Mouse (Mus musculus) kidney, postnatal 4 days (tissue): ENCODE results near the gene Cyfip2.

ENCODE experiments used
- DNase-seq, 2 experiments: peaks; one replicate each; pipeline ENCODE4 v3.0.0; 2021; ENCODE audit warnings: mixed read lengths in 2 of 2

The Cyfip2 gene

DNA sequence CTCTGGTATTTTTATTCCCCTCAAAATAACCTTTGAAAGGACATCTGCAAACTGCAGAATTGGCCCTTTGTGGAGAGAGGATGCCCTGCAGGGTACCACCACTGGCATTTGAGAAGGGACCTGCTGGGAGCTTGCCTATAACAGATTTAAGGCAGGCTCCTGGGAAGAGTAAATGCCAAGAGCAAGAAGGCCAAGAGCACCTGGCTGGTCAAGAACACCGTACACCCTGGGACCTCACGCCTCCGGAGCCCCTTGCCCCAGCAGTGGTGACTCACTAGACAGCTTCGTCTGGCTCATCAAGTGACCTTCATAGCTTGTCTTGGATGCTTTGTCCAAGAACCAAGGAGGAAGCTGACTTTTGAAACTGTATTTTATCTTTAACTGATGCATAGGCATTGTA lies 79.9 kb downstream of the Cyfip2 start:
- no peak for DNase-seq

DNA sequence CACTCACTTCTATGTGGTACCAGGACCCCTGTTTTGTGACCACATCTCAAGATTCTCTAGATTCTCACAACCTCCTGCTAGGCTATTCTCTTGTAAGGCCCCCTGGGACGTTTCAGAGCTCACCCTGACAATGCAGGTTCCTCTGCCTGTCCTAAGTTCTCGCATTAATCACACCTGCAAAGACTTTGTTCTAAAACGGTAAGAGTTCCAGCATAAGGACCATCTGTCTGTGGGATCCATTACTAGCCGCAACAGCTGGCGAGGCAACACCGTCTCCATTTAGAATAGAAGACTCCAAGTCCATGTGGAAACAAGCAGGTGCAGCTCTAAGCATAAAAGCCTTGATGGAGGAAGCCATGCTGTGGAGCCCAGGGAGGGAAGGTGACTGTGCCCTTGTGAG lies 82.5 kb downstream of the Cyfip2 start:
- no peak for DNase-seq

DNA sequence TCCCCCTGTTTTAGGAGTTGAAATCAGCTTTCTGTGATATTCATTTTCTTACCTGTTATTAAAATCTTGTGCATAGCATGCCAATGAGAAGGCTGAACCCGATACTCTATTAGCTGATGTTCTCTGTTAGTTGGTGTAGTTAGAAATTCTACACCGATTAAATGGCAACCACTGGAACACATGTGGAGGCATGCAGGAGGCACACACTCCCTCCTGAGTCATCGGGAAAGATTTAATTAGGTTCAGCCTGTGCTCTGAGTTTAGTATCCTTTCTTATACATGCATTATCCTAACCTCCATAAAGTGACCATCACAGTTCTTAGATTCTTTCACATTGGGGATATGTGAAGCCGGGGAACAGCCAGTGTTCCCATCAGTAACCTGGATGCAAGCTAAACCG lies 87.3 kb downstream of the Cyfip2 start:
- DNase-seq = no peak

DNA sequence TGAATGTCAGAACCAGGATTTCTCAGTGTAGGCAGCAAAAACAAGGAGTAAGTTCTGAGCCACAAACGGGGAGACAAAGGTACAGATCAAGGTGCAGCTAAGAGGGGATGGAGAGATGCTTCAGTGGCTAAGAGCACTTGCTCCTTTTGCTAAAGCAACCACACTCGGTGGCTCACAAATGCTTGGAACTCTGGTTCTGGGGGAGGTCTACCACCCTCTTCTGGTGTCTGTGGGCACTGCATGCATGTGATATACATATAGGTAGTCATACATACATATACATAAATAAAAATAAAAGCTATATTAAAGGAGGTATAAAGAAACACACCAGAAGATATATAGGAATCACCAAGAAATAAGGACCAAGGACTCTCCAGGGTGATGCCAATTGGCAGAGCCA lies 89.1 kb downstream of the Cyfip2 start:
- no peak for DNase-seq

DNA sequence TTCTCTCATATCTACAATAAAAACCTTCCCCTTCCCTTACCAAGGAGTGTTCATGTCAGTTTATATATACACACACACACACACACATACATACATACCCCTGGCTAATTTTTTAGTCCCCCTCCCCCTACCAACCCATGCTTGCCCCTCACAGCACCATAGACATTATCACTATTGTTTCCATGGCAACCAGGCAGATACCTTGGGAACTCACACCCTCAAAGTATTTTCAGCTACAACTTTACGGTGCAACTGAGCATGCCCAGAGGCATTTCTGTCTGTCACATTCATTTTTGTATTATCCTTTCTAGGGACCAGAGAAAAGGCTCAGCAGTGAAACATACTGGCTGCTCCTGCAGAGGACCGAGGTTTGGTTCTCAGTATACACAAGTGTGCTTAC lies 92.4 kb downstream of the Cyfip2 start:
- DNase-seq = no peak

DNA sequence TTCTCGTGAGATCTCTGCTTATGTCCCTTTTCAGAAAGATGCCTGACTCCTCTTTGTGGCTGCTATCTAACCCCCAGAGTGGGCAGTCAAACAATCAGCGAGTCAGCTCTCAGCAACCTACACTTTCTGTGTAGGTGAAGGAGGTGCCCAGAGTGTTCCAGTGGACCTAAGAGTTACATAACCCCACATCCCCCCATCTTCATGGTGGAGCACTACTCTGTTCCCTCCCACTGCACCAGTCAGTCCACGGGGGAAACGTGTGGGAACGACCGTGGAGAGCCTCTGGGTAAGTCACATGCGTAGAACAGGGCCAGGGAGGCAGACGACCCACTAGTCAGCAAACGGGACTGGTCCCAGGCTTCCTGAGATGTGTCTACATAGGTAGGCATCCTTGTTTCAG lies 93.3 kb downstream of the Cyfip2 start:
- DNase-seq = no peak

DNA sequence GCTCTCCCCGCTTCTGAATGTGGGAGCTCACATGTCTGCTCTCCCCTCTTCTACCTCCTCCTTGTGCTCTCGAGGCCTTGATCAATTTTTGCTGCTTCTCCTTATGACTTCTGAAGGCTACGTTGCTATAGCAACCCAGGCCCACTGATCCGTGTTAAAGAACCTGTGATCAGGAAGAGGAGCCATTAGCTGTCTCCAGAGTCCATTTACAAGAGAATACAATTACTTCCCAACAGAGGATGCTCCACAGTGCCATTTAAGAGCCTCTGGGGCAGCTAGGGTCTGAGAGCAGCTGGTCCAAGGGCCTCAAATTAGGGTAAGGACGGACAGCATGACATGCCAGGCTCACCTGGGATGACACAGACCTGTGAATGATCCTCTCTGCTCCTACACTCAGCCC lies 94.1 kb downstream of the Cyfip2 start:
- DNase-seq = no peak

DNA sequence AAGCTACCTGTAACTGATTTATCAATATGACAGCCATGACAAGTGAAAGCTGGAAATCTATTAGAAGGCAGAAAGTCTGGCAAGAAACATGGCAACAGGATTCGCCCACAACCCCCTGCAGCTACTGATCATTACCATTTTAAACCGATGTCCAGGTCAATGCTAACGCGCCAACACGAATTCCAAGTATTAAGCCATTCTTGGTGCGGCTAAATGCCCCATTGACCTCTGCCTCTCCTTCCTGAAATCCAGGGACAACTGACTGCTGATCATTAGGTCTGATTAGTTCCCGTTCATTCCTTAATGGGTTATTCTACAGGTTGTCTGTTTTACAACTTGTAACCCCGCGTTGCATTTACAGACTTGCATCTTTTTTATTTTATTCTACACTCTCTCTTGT lies 95.0 kb downstream of the Cyfip2 start:
- DNase-seq = no peak

DNA sequence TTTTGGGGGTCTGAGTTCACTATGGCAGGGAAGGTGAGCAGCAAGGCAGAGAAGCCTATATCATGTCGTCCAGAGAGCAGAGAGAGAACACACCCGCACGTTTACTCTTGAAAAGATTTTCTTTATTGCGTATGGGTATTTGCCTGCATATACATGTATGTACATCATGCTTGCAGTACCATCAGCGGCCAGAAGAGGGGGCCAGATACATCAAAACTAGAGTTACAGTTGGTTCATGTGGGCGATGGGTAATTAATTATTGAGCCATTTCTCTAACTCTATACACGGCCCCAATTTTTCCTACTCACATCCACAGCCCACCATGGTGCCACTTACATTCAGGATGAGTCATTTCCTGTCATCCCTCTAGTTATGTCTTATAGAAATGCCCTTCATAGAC lies 96.0 kb downstream of the Cyfip2 start:
- DNase-seq = peak; percentile 58 to 68

DNA sequence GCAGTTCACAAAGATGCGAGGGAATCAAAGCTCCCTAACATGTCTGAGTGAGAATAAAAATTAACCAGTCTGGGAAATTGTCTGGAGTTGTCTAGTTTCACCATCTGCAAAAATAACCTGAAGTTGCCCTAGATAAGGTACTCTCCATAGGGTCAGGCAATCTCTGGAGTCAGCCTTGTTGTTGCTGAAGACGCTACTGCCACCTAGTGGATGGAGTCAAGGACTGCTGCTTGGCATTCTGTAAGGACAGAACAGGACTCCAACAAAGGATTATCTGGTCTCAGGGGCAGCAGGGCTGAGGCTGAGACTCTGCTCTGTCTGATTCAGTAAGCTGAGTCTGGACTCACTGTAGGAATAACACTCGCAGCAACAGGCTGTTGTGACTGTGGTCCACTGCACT lies 97.3 kb downstream of the Cyfip2 start:
- peak; percentile 64 to 78 for DNase-seq

DNA sequence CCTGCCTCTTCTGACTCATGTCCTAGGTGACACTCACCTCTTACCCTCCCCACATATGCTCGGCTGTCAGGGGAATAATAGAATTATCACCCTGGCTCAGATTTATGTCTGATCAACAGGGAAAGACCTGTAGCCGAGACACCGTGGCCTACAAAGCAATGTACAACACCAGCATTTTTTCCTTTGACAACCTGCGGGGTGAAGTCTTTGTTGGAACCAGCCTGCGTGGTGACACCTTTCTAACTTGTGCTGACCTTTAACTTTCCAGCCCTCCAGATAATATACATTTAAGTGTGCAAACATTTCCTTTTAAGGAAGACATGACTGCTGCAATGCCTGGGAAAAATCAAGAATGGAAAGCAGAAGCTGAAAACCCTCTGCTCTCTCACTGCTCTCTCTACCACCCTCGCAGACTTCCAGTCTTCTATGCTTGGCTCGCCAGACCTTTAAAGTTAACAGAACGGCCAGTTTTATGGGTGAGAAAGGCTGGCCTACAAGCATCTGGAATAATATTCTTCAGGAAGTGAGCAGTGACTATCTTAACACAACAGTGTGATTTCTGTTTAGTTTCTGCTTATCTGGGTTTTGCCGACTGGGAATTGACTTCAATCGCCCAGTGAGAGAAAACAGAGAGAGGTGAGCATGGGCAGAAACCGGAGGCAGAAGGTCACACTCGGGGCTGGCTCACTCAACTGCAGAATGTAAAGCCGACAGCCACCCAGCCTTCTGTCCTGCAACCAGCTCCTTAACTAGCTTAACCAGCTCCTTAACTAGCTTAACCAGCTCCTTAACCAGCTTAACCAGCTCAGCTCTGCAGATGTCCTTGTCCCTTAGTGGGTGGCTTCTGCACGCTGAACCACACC lies 98.1 kb downstream of the Cyfip2 start:
- peak; percentile 17 to 35 for DNase-seq

DNA sequence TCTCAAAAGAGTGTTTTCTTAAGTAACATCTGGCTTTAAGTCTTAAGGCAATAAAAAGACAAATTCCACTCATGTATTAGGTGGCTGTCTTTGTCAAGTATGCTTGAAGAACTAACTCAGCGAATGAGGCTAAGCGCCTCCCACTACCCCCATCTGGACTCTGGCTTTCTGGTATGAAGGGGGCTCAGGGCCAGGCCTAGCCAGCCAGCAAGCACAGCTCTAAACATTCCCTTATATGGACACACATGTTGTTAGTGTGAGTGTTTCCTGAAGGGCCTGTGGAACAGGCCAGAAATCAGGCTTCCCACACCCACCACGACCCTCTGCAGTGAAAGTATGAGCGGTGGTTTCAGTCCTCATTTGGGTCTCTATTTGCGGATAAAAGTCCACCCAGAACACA lies 98.8 kb downstream of the Cyfip2 start:
- DNase-seq = peak; percentile 70 to 82

DNA sequence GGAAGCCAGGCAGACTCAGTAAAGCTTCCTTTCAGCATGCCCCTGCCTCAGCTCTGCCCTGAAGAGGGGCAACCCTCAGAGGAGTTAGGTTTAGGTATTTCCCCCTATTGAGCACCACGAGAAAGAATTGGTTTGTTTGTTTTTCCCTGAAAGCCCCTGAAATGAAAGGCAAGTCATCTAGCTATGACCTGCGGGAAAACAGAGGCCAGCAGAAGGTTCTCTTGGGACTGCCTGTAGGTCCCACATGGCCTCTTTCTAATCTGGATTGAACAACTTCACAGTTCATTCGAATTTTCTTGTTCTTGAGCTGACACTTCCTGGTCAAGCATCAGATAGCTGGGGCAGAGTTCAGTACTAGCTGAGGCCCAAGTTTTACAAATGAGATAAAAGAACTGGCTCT lies 100.8 kb downstream of the Cyfip2 start:
- DNase-seq = no peak

DNA sequence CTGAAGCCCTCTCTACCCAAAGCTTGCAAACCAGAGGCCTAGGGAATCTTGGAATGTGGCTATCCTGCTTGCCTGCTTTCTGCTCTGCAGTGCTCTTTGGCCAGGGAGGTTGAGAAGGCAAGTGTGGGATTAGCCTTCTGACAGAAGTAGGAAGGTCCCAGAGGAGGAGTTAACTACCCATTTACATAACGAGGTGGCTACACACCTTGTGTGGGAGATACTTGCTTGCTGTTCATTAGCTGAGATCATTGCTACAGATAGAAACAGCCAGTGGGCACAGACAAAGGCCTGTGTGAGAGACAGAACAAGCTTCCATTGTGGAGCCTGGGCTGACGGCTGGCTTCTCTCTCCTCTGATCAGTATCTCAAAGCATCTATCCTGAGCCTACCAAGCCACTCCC lies 102.8 kb downstream of the Cyfip2 start:
- no peak for DNase-seq

DNA sequence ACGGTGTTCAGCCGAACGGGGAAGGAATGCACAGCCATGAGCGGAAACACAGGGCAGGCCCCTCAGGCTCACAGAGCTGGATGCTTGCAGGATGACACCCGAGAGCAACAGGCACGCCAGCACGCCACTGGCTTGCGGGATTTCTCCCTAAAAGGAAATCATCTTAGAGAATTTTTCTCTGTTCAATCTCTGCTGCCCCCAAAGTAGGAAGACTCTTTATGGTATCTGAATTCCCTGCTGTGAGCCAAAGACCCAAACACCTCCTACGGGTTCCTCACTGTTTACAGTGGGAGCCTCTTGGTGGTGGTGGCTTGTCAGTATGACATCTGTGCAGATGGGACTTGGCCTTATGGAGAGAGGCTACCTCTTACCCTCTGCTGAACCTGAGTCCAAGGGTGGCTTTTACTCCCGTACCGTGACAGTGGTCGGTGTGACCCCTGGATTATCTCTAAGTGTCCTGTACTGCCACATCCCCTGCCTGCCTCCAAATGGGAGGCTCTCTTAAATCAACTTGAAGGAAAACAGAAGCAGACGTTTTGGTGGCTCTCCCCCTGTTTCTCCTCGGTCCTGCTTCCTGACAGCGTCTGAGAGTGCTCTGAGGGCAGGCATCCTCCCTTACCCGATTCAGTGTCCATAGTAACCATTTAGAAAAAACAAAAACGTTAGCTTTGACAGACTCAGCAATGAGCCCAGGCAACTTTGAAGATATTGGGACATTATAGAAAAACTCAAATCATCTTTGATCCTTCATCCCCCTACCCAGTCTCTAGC lies 106.8 kb downstream of the Cyfip2 start:
- peak; percentile 44 to 62 for DNase-seq

DNA sequence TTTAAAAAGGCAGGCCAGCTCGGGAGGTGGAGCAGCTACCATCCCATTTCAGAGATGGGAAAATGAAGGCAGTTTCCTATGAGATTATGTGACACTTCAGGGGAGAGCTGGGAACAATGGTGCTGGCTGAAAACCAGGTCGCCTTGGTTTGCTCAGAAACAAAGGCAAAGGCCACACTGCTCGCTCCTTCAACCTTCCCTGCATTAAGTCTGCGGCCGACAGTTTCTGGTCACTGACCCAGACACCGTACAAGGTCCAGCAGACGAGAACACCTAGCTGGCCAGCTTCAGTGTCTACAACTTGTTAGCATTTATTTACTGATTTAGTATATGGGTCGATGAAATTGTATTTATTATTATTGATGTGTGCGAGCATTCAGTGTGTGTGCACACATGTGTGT lies 107.8 kb downstream of the Cyfip2 start:
- DNase-seq = no peak

DNA sequence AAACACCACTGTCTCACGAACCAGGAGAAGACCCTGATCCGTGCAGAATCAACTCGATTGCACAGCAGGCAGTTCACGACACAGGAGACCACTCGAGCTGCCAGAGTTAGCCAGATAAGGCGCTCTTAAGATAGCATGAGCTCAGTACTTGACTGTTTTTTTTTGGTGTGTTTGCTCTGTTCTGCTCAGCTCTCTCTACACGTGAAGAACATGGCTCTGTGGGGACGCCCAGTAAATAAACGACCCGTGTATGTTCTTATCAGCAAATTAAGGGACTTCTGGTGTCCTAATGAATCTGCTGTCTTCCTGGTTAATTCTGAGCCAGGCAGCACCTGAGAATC lies 110.1 kb downstream of the Cyfip2 start:
- no peak for DNase-seq

DNA sequence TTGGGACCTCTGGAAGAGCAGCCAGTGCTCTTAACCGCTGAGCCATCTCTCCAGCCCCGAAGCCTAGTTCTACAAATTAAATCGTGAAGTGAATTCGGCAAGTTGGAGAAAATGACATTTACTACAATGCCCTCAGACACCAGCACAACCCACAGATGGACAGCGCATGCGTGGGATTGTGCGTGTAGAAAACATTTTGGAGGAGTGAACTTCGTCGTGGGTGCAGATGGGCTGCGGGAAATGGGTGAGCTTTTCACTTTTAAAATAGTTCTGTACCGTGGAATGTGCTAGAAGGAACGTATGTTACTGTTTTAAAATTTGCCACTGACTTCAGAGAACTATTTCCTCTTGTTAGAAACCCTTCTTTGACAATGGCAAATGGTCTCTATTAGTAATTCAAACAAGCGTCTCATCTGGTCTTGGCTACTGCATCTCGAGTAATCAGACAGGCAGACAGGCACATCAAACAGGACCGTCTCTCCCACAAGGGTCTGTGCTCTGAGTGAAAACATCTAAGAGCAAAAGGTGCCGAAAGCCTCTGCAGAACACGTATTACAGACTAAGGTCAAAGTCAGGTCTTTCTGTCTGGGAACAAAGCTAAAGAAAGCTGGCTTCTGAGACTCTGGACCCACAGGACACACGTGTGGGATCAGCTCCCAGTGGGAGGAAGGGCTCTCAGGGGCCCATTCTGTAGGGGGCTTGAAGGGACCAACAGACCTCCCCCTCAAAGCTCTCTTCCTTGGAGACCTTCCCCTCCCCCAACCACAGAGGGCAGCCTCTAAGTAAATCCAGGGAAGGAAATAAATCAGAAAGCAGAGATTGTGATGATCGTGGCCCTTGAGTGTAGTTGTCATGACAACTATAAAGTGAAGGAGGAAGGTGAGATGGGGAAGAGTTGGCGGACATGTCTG lies 110.8 kb downstream of the Cyfip2 start:
- DNase-seq = peak; percentile 36 to 41

DNA sequence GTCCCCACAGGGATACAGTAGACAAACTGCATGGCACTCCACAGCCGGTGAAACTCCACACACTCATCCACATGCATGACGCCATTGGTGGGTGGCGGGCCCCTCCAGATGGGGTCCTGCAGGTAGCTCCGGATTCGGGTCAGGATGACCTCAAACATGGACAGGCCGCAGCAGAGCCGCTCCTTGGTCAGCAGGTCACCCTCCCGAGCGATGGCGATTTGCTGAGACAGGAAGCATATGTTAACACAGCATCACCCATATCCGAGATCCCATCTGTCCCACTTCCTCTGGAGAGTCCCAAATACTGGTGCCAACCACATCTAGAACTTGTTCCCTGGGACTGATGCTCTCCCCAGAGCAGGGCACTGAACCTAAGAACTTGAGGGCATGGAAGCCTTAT lies 112.0 kb downstream of the Cyfip2 start:
- no peak for DNase-seq

DNA sequence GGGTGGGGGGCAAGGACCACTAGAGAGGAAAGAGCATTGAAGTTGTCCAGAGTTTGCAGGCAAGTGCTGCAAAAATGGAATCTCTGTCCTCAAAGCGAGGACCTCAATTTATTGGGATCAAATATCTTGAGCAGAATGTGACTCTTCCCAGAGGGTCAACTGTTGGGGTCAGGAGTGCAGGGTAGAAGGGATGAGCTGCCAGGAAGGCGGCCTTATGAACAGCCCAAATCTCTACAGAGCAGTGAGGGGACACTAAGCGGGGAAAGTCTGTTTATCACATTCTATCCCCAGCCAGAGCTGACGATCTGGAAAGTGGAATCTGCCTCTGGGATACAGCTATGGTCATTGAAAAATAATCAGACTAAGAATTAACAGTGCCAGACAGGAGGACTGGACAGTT lies 118.5 kb downstream of the Cyfip2 start:
- peak; percentile 55 to 61 for DNase-seq

DNA sequence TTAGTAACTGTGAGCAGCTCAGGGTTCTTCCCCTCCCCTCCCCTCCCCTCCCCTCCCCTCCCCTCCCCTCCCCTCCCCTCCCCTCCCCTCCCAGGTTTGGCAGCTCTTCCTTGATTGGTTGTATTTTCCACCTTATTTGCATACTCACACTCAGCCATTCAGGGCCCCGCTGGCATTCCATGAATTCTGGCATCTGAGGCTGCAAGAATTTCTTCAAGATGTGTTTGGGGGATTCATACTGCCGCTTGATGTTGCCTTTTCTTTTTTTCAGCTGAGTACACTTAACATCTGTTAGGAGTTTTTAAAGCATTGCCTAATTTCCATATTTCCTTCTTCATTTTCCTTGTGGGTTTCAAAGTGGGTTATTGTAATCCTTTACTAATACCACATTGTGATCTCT lies 124.4 kb downstream of the Cyfip2 start:
- DNase-seq = no peak

DNA sequence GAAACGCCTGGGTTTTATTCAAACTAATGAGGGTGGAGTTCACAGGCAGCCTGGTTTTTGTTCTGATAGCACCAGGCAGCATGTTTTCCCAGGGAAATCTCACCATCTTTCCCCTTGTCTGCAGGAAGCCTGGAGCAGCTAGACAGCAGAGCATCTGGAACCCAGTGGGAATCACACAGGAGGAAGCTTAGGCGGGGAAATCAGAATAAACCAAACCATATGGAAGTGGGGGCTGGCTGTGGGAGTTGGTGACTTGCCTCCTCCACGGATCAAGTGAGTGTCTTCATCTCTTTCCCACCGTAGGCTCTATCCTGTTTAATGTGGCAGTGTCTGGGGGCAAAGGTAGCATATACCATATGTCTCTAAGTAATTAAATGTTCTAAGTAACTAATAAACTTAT lies 127.2 kb downstream of the Cyfip2 start:
- no peak for DNase-seq

DNA sequence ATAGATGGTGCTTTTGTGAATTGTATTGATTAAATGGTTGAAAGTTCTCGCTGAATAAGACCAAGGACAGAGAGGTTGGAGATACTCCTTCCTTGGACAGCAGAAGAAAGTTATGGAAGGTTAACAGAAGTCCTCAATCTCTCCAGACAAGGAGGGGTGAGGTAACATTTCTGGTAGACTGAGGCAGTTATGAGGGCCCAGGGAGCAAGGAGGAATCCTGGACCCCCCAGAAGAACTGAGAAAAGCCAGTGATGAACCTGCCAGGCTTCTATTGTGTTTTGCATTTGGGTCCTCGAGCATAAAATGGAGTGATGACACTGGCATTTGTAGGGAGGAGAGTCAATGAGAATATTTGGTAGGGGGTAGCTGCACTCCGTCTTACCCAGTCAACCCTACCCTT lies 127.7 kb downstream of the Cyfip2 start:
- DNase-seq = no peak
